Mouse (Mus musculus) kidney, embryonic 16.5 days (tissue): ENCODE data around the gene Fam76a. TPM values are rescaled to one million over a fixed set of nuclear protein-coding genes. Genes with fewer than 3 reads are reported as not detected.

ENCODE experiments used
- ATAC-seq: fragments of 200-750 bp; cut with Nextera tagmentation; 2 replicates; pipeline ENCODE4 v1.8.0; 2017; ENCODE audit warnings: moderate TSS enrichment; ENCODE audit not compliant: low FRiP score, low TSS enrichment
- H3K27ac ChIP-seq: fragments of 300-500 bp; sonication (generic); 2 replicates; pipeline ENCODE4 v1.5.1; 2014; ENCODE audit warnings: low read length
- H3K27me3 ChIP-seq: fragments of 300-500 bp; sonication (generic); 2 replicates; pipeline ENCODE4 v1.6.1; 2014; ENCODE audit warnings: low read length, control low read depth, mixed read lengths; ENCODE audit not compliant: insufficient read depth
- H3K36me3 ChIP-seq: fragments of 300-500 bp; sonication (generic); 2 replicates; pipeline ENCODE4 v1.6.1; 2014; ENCODE audit warnings: low read length, control low read depth, mixed read lengths; ENCODE audit not compliant: insufficient read depth
- H3K4me1 ChIP-seq: fragments of 300-500 bp; sonication (generic); 2 replicates; pipeline ENCODE4 v1.6.1; 2014; ENCODE audit warnings: low read length, control low read depth, mixed read lengths; ENCODE audit not compliant: insufficient read depth
- H3K4me2 ChIP-seq: fragments of 300-500 bp; sonication (generic); replicated peaks from 2 replicates; pipeline ENCODE4 v1.6.1; 2014; ENCODE audit warnings: low read depth, low read length
- H3K4me3 ChIP-seq: fragments of 300-500 bp; sonication (generic); 2 replicates; pipeline ENCODE4 v1.5.1; 2014; ENCODE audit warnings: mild to moderate bottlenecking, low read length
- H3K9ac ChIP-seq: fragments of 300-500 bp; sonication (generic); replicated peaks from 2 replicates; pipeline ENCODE4 v1.6.1; 2014; ENCODE audit warnings: low read length
- H3K9me3 ChIP-seq: fragments of 300-500 bp; sonication (generic); 2 replicates; pipeline ENCODE4 v1.6.1; 2016; ENCODE audit warnings: low read length, control low read depth
- WGBS: fragments of 180-500 bp; shearing (Covaris S2); extraction: QIAGEN DNeasy Blood & Tissue Kit; methylation state at CpG from one replicate; pipeline ENCODE4 v1.1.7; 2014; 5-methylcytosine and 5-hydroxymethylcytosine counted together
- polyA plus RNA-seq: library from polyadenylated mRNA; unstranded; fragments of >200 nt; fragmentation: Nextera tagmentation; extraction: Ambion mirVana; gene quantifications from 2 replicates; pipeline ENCODE4 v1.2.1, GENCODE M21; 2015

Gene Fam76a
- polyA plus RNA-seq, 1 experiment from 2014 or later: 37.7 TPM

- no peaks in the 10 kb centered on the region for H3K36me3 ChIP-seq
- H3K4me2 ChIP-seq: peak overlapping the region; percentile 54
- peak overlapping the region; percentile 26 for H3K4me3 ChIP-seq
- ATAC-seq: 0 out of 2 replicates have a peak, but pooled peaks have one; percentile 19
- H3K27me3 ChIP-seq: no peaks in the 10 kb centered on the region
- peaks cover 18% of the 10 kb centered on the region for H3K4me1 ChIP-seq
- 13% methylated on average over 25 of the region's 27 CpGs for WGBS
- H3K9me3 ChIP-seq: no peaks in the 10 kb centered on the region
- H3K27ac ChIP-seq: peak overlapping the region; percentile 51
- peak overlapping the region; percentile 59 for H3K9ac ChIP-seq
These were observed 24.0 kb upstream of the Fam76a start for GRCm38 (mm10) chr4:132946047-132947001.

GRCm38 (mm10) chr4:132945261-132946046 lies 23.1 kb upstream of the Fam76a start:
- peaks cover 17% of the 10 kb centered on the region for H3K4me1 ChIP-seq
- H3K36me3 ChIP-seq: no peaks in the 10 kb centered on the region
- peak overlapping the region; percentile 51 for H3K27ac ChIP-seq
- peak overlapping the region; percentile 26 for H3K4me3 ChIP-seq
- 4% methylated on average over 15 of the region's 15 CpGs for WGBS
- H3K27me3 ChIP-seq: 0 out of 2 replicates have a peak, but pooled peaks cover 3% of the 10 kb centered on the region
- ATAC-seq: peak; percentile 90
- H3K4me2 ChIP-seq: peak overlapping the region; percentile 54
- H3K9ac ChIP-seq: peak overlapping the region; percentile 59
- no peaks in the 10 kb centered on the region for H3K9me3 ChIP-seq

- Histone ChIP-seq H3K4me1 (peaks cover 14% of the 10 kb centered on the region), H3K9ac (no peak overlapping the region), H3K9me3 (no peaks in the 10 kb centered on the region), H3K4me3 (no peak overlapping the region), H3K27me3 (0 out of 2 replicates have a peak, but pooled peaks cover 3% of the 10 kb centered on the region), H3K36me3 (no peaks in the 10 kb centered on the region), H3K4me2 (no peak overlapping the region), H3K27ac (no peak overlapping the region)
- WGBS: 61% methylated on average over 4 of the region's 4 CpGs
- ATAC-seq: no peak
These were observed 22.4 kb upstream of the Fam76a start for GRCm38 (mm10) chr4:132944776-132945175.

- no peaks in the 10 kb centered on the region for H3K9me3 ChIP-seq
- 0 out of 2 replicates have a peak, but pooled peaks cover 3% of the 10 kb centered on the region for H3K27me3 ChIP-seq
- H3K9ac ChIP-seq: no peak overlapping the region
- peaks cover 14% of the 10 kb centered on the region for H3K4me1 ChIP-seq
- H3K36me3 ChIP-seq: no peaks in the 10 kb centered on the region
- no peak overlapping the region for H3K27ac ChIP-seq
- no peak overlapping the region for H3K4me2 ChIP-seq
- ATAC-seq: no peak
- WGBS: 61% methylated on average over 12 of the region's 12 CpGs
- H3K4me3 ChIP-seq: no peak overlapping the region
These were observed 21.7 kb upstream of the Fam76a start for GRCm38 (mm10) chr4:132944106-132944505.

GRCm38 (mm10) chr4:132943088-132943487 lies 20.7 kb upstream of the Fam76a start:
- ATAC-seq: no peak
- Histone ChIP-seq H3K27me3 (0 out of 2 replicates have a peak, but pooled peaks cover 3% of the 10 kb centered on the region), H3K4me2 (no peak overlapping the region), H3K4me3 (no peak overlapping the region), H3K9ac (no peak overlapping the region), H3K36me3 (no peaks in the 10 kb centered on the region), H3K4me1 (peaks cover 20% of the 10 kb centered on the region), H3K27ac (no peak overlapping the region), H3K9me3 (no peaks in the 10 kb centered on the region)
- WGBS: 67% methylated on average over 8 of the region's 8 CpGs

- no peak for ATAC-seq
- H3K36me3 ChIP-seq: no peaks in the 10 kb centered on the region
- H3K4me1 ChIP-seq: peaks cover 13% of the 10 kb centered on the region
- no peaks in the 10 kb centered on the region for H3K9me3 ChIP-seq
- H3K4me2 ChIP-seq: no peak overlapping the region
- 0 out of 2 replicates have a peak, but pooled peaks cover 3% of the 10 kb centered on the region for H3K27me3 ChIP-seq
- 55% methylated on average over 23 of the region's 23 CpGs for WGBS
- no peak overlapping the region for H3K9ac ChIP-seq
- no peak overlapping the region for H3K27ac ChIP-seq
- no peak overlapping the region for H3K4me3 ChIP-seq
These were observed 18.8 kb upstream of the Fam76a start for GRCm38 (mm10) chr4:132941012-132941729.

- 27% methylated on average over 22 of the region's 22 CpGs for WGBS
- Histone ChIP-seq H3K9ac (no peak overlapping the region), H3K4me3 (no peak overlapping the region), H3K4me2 (peak overlapping the region; percentile 22; the same call in 1 of the 2 replicates), H3K27me3 (0 out of 2 replicates have a peak, but pooled peaks cover 3% of the 10 kb centered on the region), H3K36me3 (no peaks in the 10 kb centered on the region), H3K27ac (no peak overlapping the region), H3K4me1 (peaks cover 10% of the 10 kb centered on the region; the same call in 1 of the 2 replicates), H3K9me3 (no peaks in the 10 kb centered on the region)
- 0 out of 2 replicates have a peak, but pooled peaks have one; percentile 25 for ATAC-seq
These were observed 17.2 kb upstream of the Fam76a start for GRCm38 (mm10) chr4:132939421-132940127.

- Histone ChIP-seq H3K9ac (peak overlapping the region; percentile 45; the same call in 1 of the 2 replicates), H3K27me3 (0 out of 2 replicates have a peak, but pooled peaks cover 3% of the 10 kb centered on the region), H3K4me3 (no peak overlapping the region), H3K36me3 (no peaks in the 10 kb centered on the region), H3K4me2 (peak overlapping the region; percentile 30; the same call in 1 of the 2 replicates), H3K9me3 (no peaks in the 10 kb centered on the region), H3K27ac (peak overlapping the region; percentile 62), H3K4me1 (peaks cover 13% of the 10 kb centered on the region; the same call in 1 of the 2 replicates)
- WGBS: 35% methylated on average over 12 of the region's 12 CpGs
- ATAC-seq: peak; percentile 36; the same call in 1 of the 2 replicates
These were observed 16.0 kb upstream of the Fam76a start for GRCm38 (mm10) chr4:132938181-132938941.
